Mouse (Mus musculus) liver, postnatal 0 days (tissue): ENCODE data around the gene Icam4. TPM values are rescaled to one million over a fixed set of nuclear protein-coding genes. Genes with fewer than 3 reads are reported as not detected.
"Not testable (repeated sequence)": the region's sequence is repeated elsewhere in the genome, so short reads cannot be mapped to it uniquely, and the experiment has no call there.

Experiments
- ATAC-seq: fragments of 200-750 bp; cut with Nextera tagmentation; 2 replicates; pipeline ENCODE4 v1.8.0; 2017; ENCODE audit warnings: mild to moderate bottlenecking, moderate library complexity
- DNase-seq: peaks from one replicate; pipeline ENCODE4 v3.0.0-alpha.2; 2016
- H3K27ac ChIP-seq: fragments of 300-500 bp; sonication (generic); 2 replicates; pipeline ENCODE4 v1.5.1; 2014; ENCODE audit warnings: antibody characterized with exemption, moderate library complexity, mild to moderate bottlenecking, low read depth
- H3K27me3 ChIP-seq: fragments of 300-500 bp; sonication (generic); 2 replicates; pipeline ENCODE4 v1.6.1; 2014; ENCODE audit warnings: low read length, control low read depth, mixed read lengths; ENCODE audit not compliant: insufficient read depth
- H3K36me3 ChIP-seq: fragments of 300-500 bp; sonication (generic); replicated peaks from 2 replicates; pipeline ENCODE4 v1.6.1; 2014; ENCODE audit warnings: mild to moderate bottlenecking, control low read depth, low read length, moderate library complexity, mixed read lengths; ENCODE audit not compliant: insufficient read depth
- H3K4me1 ChIP-seq: fragments of 300-500 bp; sonication (generic); 2 replicates; pipeline ENCODE4 v1.6.1; 2014; ENCODE audit warnings: antibody characterized with exemption, mild to moderate bottlenecking, control low read depth; ENCODE audit not compliant: insufficient read depth
- H3K4me2 ChIP-seq: fragments of 300-500 bp; sonication (generic); 2 replicates; pipeline ENCODE4 v1.6.1; 2014; ENCODE audit warnings: low read depth, mild to moderate bottlenecking, low read length, moderate library complexity, mixed read lengths
- H3K4me3 ChIP-seq: fragments of 300-500 bp; sonication (generic); 2 replicates; pipeline ENCODE4 v1.5.1; 2014; ENCODE audit warnings: low read depth, low read length
- H3K9ac ChIP-seq: fragments of 300-500 bp; sonication (generic); replicated peaks from 2 replicates; pipeline ENCODE4 v1.6.1; 2014; ENCODE audit warnings: mild to moderate bottlenecking, moderate library complexity
- H3K9me3 ChIP-seq: fragments of 300-500 bp; sonication (generic); 2 replicates; pipeline ENCODE4 v1.6.1; 2016; ENCODE audit warnings: mild to moderate bottlenecking, control low read depth, low read length, mixed read lengths
- CTCF ChIP-seq: sonication (generic); IDR thresholded peaks from 2 replicates; pipeline ENCODE4 v1.5.1; 2016; ENCODE audit warnings: antibody characterized with exemption, low read depth
- EP300 ChIP-seq: IDR thresholded peaks from 2 replicates; pipeline ENCODE4 v1.6.1; 2016; ENCODE audit warnings: antibody characterized with exemption, low read depth, mild to moderate bottlenecking
- WGBS: fragments of 180-500 bp; shearing (Covaris S2); extraction: QIAGEN DNeasy Blood & Tissue Kit; methylation state at CpG from one replicate; pipeline ENCODE4 v1.1.7; 2014; ENCODE audit not compliant: insufficient replicate concordance; 5-methylcytosine and 5-hydroxymethylcytosine counted together
- polyA plus RNA-seq: library from polyadenylated mRNA; unstranded; fragments of >200 nt; fragmentation: Nextera tagmentation; extraction: Ambion mirVana; gene quantifications from 2 replicates; pipeline ENCODE4 v1.2.1, GENCODE M21; 2015

Icam4 gene
- polyA plus RNA-seq, 1 experiment from 2014 or later, result 57.7 TPM

GRCm38 (mm10) chr9:21010362-21010761 is 18.8 kb upstream of the Icam4 start:
- TF ChIP-seq CTCF (no peak), EP300 (no peak)
- DNase-seq, result no peak
- ATAC-seq, result no peak
- 53% methylated on average over 2 of the region's 2 CpGs for WGBS
- H3K9ac ChIP-seq, result no peak overlapping the region
- H3K4me2 ChIP-seq, result no peak overlapping the region
- H3K36me3 ChIP-seq, result peaks cover 30% of the 10 kb centered on the region
- peaks cover 25% of the 10 kb centered on the region for H3K4me1 ChIP-seq
- H3K27me3 ChIP-seq, result no peaks in the 10 kb centered on the region; the same call in 1 of the 2 replicates
- H3K4me3 ChIP-seq, result no peak overlapping the region
- no peak overlapping the region for H3K27ac ChIP-seq
- H3K9me3 ChIP-seq, result no peaks in the 10 kb centered on the region

DNA sequence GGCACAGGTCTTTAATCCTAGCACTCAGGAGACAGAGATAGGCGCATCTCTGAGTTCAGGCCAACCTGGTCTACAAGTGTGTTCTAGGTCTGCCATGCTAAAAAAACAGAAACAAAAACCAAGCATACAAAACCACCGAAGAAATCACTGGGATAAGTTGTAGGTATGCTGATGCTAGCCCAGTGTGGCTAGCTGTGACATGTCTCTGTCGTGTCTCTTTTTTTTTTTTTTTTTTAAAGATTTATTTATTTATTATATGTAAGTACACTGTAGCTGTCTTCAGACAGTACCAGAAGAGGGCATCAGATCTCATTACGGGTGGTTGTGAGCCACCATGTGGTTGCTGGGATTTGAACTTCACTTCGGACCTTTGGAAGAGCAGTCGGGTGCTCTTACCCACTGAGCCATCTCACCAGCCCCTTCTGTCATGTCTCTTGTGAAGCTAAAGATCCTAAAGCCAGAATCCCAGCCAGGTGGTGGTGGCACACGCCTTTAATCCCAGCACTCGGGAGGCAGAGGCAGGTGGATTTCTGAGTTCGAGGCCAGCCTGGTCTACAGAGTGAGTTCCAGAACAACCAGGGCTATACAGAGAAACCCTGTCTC is 18.1 kb upstream of the Icam4 start:
- H3K27me3 ChIP-seq, H3K4me3 ChIP-seq, H3K9ac ChIP-seq, ATAC-seq, H3K27ac ChIP-seq, H3K9me3 ChIP-seq, H3K4me2 ChIP-seq, DNase-seq: not testable (repeated sequence)
- H3K4me1 ChIP-seq, result peaks cover 28% of the 10 kb centered on the region
- TF ChIP-seq CTCF, result 0 out of 2 replicates have a peak, but pooled peaks have one; percentile 9
- peaks cover 25% of the 10 kb centered on the region for H3K36me3 ChIP-seq
- 71% methylated on average over 9 of the region's 9 CpGs for WGBS

- no peak overlapping the region for H3K9ac ChIP-seq
- no peak overlapping the region for H3K4me3 ChIP-seq
- peaks cover 18% of the 10 kb centered on the region for H3K36me3 ChIP-seq
- ATAC-seq (no peak), DNase-seq (no peak)
- H3K4me2 ChIP-seq, result no peak overlapping the region
- no peaks in the 10 kb centered on the region; the same call in 1 of the 2 replicates for H3K27me3 ChIP-seq
- TF ChIP-seq CTCF, result no peak
- TF ChIP-seq EP300, result no peak
- 24% methylated on average over 5 of the region's 5 CpGs for WGBS
- no peaks in the 10 kb centered on the region for H3K9me3 ChIP-seq
- H3K27ac ChIP-seq, result peak overlapping the region; percentile 39; the same call in 1 of the 2 replicates
- H3K4me1 ChIP-seq, result peaks cover 32% of the 10 kb centered on the region
Observed at GRCm38 (mm10) chr9:21011846-21012312, 17.3 kb upstream of the Icam4 start.

- Histone ChIP-seq H3K36me3 (peaks cover 13% of the 10 kb centered on the region), H3K9ac (no peak overlapping the region), H3K4me1 (peaks cover 37% of the 10 kb centered on the region), H3K9me3 (no peaks in the 10 kb centered on the region), H3K4me2 (no peak overlapping the region), H3K27ac (no peak overlapping the region; the same call in 1 of the 2 replicates), H3K27me3 (no peaks in the 10 kb centered on the region; the same call in 1 of the 2 replicates), H3K4me3 (no peak overlapping the region)
- ATAC-seq (no peak), DNase-seq (no peak)
- TF ChIP-seq CTCF (peak; percentile 58), EP300 (no peak)
- WGBS, result 27% methylated on average over 1 of the region's 1 CpGs
Observed at GRCm38 (mm10) chr9:21012368-21012767, 16.8 kb upstream of the Icam4 start.

DNA sequence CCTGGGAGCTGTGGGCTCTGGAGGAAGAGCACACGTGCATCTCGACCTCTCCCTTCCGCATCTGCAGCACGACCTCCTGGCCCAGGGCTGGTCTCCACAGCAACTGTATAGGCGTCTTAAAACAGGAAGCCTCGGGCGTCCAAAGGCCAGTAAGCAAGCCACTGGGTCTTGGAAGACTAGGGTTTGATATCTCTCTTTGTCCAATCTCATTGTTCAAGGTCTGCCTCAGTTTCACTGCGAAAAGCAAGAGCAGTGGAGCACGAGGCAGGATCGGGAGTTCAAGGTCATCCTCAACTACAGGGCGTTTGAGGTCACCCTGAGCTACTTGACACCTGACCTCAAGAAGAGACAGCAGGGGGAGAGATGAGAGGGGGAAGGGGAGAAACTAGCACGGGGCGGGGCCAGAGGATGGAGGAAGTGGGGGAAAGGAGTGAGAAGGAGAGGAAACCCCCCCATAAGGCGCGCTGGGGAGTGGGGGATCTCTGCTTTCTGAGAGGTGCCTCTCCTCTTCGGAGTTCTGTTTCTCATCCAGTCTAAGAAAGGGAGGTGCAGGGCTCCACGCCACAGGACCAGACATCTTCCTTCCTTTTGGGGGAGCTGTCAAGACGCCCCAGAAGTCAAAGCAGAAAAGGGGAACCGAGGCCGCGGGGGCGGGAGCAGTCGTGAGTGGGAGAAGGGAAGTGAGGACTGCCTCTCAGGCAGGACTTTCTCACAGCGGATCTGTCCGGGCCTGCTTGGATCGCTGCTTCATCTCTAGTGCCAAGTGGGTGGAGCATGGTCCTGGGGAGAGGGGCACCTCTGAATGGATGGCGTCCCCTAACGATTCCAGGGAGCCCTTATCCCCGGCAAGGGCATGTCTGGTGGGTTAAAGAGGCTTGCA is 14.2 kb upstream of the Icam4 start:
- Histone ChIP-seq H3K9ac (peak overlapping the region; percentile 51), H3K27me3 (no peaks in the 10 kb centered on the region; the same call in 1 of the 2 replicates), H3K4me3 (peak overlapping the region; percentile 52), H3K36me3 (peaks cover 4% of the 10 kb centered on the region; the same call in 1 of the 2 replicates), H3K27ac (peak overlapping the region; percentile 63), H3K4me2 (peak overlapping the region; percentile 71), H3K4me1 (peaks cover 37% of the 10 kb centered on the region), H3K9me3 (no peaks in the 10 kb centered on the region)
- WGBS, result 4% methylated on average over 29 of the region's 29 CpGs
- ATAC-seq (peak; percentile 50), DNase-seq (peak; percentile 72)
- no peak for TF ChIP-seq EP300
- TF ChIP-seq CTCF, result no peak

GRCm38 (mm10) chr9:21015571-21016130 is 13.5 kb upstream of the Icam4 start, which contains the start of gene Icam1:
Gene Icam1, plus strand, starts transcription at chr9:21015985.
- H3K9ac ChIP-seq, result peak within 1 kb of the TSS; percentile 51
- ATAC-seq, result peak; percentile 86
- 1% methylated on average over 30 of the region's 30 CpGs for WGBS
- TF ChIP-seq CTCF (no peak), EP300 (no peak)
- DNase-seq, result peak; percentile 84
- H3K27me3 ChIP-seq, result no peaks in the 10 kb centered on the region; the same call in 1 of the 2 replicates
- H3K4me1 ChIP-seq, result peaks cover 35% of the 10 kb centered on the region
- peak within 1 kb of the TSS; percentile 52 for H3K4me3 ChIP-seq
- peaks cover 7% of the 10 kb centered on the region; the same call in 1 of the 2 replicates for H3K36me3 ChIP-seq
- H3K4me2 ChIP-seq, result peak within 1 kb of the TSS; percentile 71
- H3K9me3 ChIP-seq, result no peaks in the 10 kb centered on the region
- peak within 1 kb of the TSS; percentile 63 for H3K27ac ChIP-seq
